Mouse (Mus musculus) forebrain, embryonic 13.5 days (tissue): ENCODE results near the gene Prrx2. TPM values are rescaled to one million over a fixed set of nuclear protein-coding genes. Genes with fewer than 3 reads are reported as not detected.

Source experiments
- ATAC-seq: fragments of 200-750 bp; cut with Nextera tagmentation; 2 replicates; pipeline ENCODE4 v1.8.0; 2017
- H3K27ac ChIP-seq: fragments of 300-500 bp; sonication (generic); 2 replicates; pipeline ENCODE4 v1.5.1; 2015; ENCODE audit warnings: inconsistent platforms, mild to moderate bottlenecking, moderate library complexity
- H3K27me3 ChIP-seq: fragments of 300-500 bp; sonication (generic); 2 replicates; pipeline ENCODE4 v1.6.1; 2015; ENCODE audit warnings: mild to moderate bottlenecking, inconsistent platforms
- H3K36me3 ChIP-seq: fragments of 300-500 bp; sonication (generic); 2 replicates; pipeline ENCODE4 v1.6.1; 2015; ENCODE audit warnings: mild to moderate bottlenecking, inconsistent platforms; ENCODE audit not compliant: poor library complexity, severe bottlenecking
- H3K4me1 ChIP-seq: fragments of 300-500 bp; sonication (generic); 2 replicates; pipeline ENCODE4 v1.6.1; 2015; ENCODE audit warnings: inconsistent platforms
- H3K4me2 ChIP-seq: fragments of 300-500 bp; sonication (generic); 2 replicates; pipeline ENCODE4 v1.6.1; 2015; ENCODE audit warnings: inconsistent platforms, mild to moderate bottlenecking, moderate library complexity
- H3K4me3 ChIP-seq: fragments of 300-500 bp; sonication (generic); 2 replicates; pipeline ENCODE4 v1.5.1; 2015; ENCODE audit warnings: mild to moderate bottlenecking, inconsistent platforms
- H3K9ac ChIP-seq: fragments of 300-500 bp; sonication (generic); 2 replicates; pipeline ENCODE4 v1.6.1; 2015; ENCODE audit warnings: mild to moderate bottlenecking, inconsistent platforms
- H3K9me3 ChIP-seq: fragments of 300-500 bp; sonication (generic); replicated peaks from 2 replicates; pipeline ENCODE4 v1.6.1; 2016; ENCODE audit warnings: inconsistent platforms
- WGBS: fragments of 180-500 bp; shearing (Covaris S2); methylation state at CpG from one replicate; pipeline ENCODE4 v1.1.7; 2015; 5-methylcytosine and 5-hydroxymethylcytosine counted together
- polyA plus RNA-seq: library from polyadenylated mRNA; unstranded; fragments of >200 nt; fragmentation: Nextera tagmentation; extraction: Ambion mirVana; gene quantifications from 2 replicates; pipeline ENCODE4 v1.2.1, GENCODE M21; 2015

Prrx2 gene
- polyA plus RNA-seq, result 1.8 and 3.0 TPM in 2 replicates

DNA sequence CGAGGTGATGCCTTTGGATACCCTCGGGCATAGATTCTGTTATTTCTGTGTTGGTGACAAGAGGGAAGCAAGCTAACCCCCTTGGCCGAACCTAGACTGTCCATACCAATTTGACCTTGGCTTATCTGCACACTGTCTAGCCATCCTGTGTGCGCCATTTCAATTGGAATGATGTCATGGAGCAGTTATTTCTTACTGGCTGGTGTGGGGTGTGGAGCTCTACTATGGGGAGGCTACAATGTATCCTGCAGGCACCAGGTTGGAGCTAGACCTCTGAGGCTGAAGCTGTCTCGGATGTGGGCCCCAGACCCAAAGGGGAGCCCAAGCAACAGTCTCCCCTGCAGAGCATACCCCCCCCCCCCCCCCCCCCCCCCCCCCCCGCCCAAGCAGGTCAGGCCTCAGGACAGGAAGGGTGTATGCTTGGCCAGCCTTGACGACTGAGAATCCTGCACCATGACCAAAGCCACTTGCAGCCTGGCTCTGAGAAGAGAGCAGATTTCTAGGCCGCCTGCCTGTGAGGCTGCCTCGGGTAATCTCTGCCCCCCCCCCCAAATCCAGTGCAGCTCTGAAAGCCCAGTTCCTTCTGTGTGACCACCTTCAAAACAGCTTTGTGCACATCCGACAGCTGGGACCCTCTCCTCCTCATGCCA lies at the start of gene Prrx2:
TSS of gene Prrx2 (plus strand) at position 600 of the 650 bp plus-strand sequence.
- ATAC-seq, result no peak
- Histone ChIP-seq H3K27me3 (no peaks in the 10 kb centered on the region), H3K9ac (no peak within 1 kb of the TSS), H3K4me1 (peaks cover 16% of the 10 kb centered on the region), H3K36me3 (no peaks in the 10 kb centered on the region), H3K4me2 (no peak within 1 kb of the TSS), H3K9me3 (no peaks in the 10 kb centered on the region), H3K27ac (peak within 1 kb of the TSS; percentile 67; the same call in 1 of the 2 replicates), H3K4me3 (no peak within 1 kb of the TSS)
- 74% methylated on average over 7 of the region's 10 CpGs for WGBS

DNA sequence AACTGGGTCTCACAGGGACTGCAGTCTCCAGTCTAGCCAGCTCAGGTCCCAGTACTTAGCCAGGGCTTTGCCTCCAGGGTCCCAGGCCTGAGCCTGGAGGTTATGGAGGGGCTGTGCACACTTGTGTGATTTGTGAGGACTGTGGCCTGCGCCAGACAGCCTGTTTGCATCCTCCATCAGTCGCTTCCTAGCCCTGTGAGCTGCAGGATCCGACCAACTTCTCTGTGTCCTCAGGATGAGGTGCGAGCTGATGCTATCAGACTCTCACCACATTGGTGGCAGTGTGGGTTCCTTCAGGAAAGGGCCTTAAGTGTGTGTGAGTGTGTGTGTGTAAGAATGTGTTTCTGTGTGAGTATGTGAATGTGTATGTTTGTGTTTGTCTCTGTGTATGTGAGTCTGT lies 47.3 kb upstream of the Prrx2 start:
- peaks cover 42% of the 10 kb centered on the region for H3K4me1 ChIP-seq
- no peak overlapping the region for H3K4me3 ChIP-seq
- 66% methylated on average over 4 of the region's 4 CpGs for WGBS
- H3K9me3 ChIP-seq, result no peaks in the 10 kb centered on the region
- peak overlapping the region; percentile 43 for H3K9ac ChIP-seq
- H3K27ac ChIP-seq, result peak overlapping the region; percentile 76
- 0 out of 2 replicates have a peak overlapping the region, but pooled peaks have one; percentile 10 for H3K4me2 ChIP-seq
- ATAC-seq, result no peak
- no peaks in the 10 kb centered on the region for H3K27me3 ChIP-seq
- no peaks in the 10 kb centered on the region for H3K36me3 ChIP-seq

DNA sequence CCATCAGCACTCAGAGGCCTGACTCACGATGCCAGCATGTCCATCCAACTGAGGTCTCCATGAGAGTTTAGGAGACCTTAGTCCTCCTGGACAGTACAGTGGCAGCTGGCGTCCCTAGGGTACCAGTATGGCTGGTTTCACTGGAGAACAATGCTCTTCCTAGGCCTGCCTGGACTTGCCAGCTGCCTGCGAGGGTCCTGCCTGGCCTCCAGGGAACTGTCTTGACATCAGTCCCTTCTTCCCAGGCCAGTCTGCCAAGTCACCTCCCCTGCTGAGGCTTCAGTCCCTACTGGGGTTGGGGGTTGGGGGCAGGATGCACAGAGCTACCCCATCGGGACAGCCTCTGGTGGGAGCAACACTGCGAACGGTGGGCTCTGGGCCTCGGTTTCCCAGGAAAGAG lies 42.7 kb upstream of the Prrx2 start:
- H3K36me3 ChIP-seq, result no peaks in the 10 kb centered on the region
- ATAC-seq, result no peak

DNA sequence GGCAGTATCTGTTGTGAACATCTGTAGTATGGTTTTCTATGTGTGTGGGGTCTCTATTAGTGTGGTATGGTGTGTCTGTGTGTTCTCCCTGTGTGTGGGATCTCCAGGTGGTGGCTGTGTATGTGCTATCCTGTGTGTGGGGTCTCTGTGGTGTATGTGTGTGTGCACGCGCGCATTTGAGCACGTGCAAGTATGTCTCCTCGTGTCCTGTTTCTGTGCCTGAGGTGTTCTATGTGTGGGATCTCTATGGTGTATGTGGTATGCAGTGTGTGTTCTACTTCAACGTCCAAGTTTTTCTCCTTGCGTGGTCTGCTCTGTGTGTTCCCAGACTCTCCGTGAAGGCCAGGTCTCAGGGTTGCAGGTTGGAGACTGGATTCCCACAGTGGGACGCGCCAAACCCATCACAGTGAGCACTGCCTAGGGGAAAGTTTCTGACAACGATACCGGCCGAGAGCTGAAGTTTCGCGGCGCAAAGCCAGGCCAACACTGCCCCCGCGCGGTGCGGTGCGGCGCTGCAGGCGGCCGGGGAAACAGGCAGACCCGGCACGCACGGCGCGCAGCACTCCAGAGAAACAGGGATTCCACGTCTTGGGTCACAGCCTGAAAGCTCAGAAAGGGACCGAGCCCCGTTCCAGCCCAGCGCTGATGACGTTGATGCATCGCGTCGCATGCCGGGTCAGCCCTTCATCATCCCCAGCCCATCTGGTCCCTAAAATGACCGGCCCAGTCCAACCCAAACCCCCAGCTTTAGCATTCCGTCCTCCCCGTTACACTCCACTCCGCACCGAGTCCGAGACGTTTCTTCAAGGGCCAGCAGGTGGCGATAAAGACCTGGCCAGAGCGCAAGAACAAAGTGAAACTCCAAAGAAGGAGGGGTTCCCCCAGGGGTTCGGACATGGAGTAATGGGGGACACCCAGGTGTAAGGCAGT lies 40.3 kb upstream of the Prrx2 start:
- Histone ChIP-seq H3K27ac (peak overlapping the region; percentile 78), H3K27me3 (no peaks in the 10 kb centered on the region), H3K4me2 (peak overlapping the region; percentile 62), H3K4me1 (peaks cover 28% of the 10 kb centered on the region), H3K9ac (peak overlapping the region; percentile 67), H3K4me3 (peak overlapping the region; percentile 40), H3K9me3 (no peaks in the 10 kb centered on the region), H3K36me3 (no peaks in the 10 kb centered on the region)
- WGBS, result 5% methylated on average over 48 of the region's 48 CpGs
- peak; percentile 75 for ATAC-seq

More for the DNA sequence above, 42.7 kb upstream of the Prrx2 start:
- Histone ChIP-seq H3K27ac (no peak overlapping the region), H3K4me2 (no peak overlapping the region), H3K9ac (0 out of 2 replicates have a peak overlapping the region, but pooled peaks have one; percentile 38), H3K4me3 (no peak overlapping the region), H3K27me3 (no peaks in the 10 kb centered on the region), H3K9me3 (no peaks in the 10 kb centered on the region), H3K4me1 (peaks cover 36% of the 10 kb centered on the region)
- 90% methylated on average over 7 of the region's 7 CpGs for WGBS

DNA sequence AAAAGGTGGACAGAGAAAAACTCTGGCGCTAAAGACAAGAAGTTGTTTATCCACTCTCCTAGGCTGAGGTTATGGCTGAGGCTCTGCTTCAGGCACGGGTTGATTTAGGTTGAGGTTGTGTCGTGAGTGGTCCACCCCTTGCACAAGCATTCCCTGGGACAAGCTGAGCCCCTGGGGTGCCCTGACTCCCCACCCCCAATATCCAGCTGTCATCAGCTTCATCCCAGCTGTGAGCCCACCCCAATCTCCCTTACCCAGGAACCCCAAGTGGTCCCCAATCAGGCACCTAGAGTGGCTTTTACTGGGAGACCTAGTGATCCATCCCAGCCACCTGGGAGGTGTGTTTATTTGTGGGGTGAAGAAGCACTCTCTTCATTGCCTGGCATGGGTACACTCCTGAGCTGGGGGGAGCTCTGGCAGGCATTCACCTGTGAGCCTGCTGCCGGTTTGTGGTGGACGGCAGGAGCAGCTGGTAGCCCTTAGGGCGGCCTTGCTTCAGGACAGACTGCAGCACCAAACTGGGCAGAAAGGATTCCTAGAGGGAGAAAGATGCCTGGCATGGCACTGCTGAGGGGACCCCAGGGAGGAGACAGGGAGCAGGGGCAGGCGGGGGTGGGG lies 39.4 kb upstream of the Prrx2 start:
- Histone ChIP-seq H3K4me3 (peak overlapping the region; percentile 40; the same call in 1 of the 2 replicates), H3K9me3 (no peaks in the 10 kb centered on the region), H3K36me3 (no peaks in the 10 kb centered on the region), H3K27ac (peak overlapping the region; percentile 63), H3K4me1 (peaks cover 32% of the 10 kb centered on the region), H3K4me2 (peak overlapping the region; percentile 62), H3K9ac (no peak overlapping the region), H3K27me3 (peaks cover 5% of the 10 kb centered on the region)
- ATAC-seq, result no peak
- 62% methylated on average over 7 of the region's 7 CpGs for WGBS

DNA sequence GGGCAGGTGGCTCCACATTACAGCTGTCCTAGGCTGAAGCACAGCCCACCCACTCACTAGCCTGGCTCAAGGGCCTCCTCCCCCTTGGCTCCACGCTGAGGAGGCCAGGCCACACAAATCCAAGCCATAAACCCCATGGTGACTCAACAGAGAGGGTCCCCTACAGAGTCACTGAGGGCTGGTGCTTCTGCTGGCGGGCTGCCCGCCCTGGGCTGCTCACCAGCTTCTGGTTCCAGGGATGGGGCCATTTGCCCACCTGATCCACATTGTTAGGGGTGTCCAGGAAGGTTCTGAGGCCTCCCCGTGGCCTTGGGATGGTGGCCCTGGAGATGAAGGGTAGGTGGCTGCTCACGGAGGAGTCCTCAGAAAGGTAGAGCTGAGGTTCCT lies 38.9 kb upstream of the Prrx2 start:
- H3K9ac ChIP-seq, result peak overlapping the region; percentile 51; the same call in 1 of the 2 replicates
- WGBS, result 54% methylated on average over 5 of the region's 5 CpGs

DNA sequence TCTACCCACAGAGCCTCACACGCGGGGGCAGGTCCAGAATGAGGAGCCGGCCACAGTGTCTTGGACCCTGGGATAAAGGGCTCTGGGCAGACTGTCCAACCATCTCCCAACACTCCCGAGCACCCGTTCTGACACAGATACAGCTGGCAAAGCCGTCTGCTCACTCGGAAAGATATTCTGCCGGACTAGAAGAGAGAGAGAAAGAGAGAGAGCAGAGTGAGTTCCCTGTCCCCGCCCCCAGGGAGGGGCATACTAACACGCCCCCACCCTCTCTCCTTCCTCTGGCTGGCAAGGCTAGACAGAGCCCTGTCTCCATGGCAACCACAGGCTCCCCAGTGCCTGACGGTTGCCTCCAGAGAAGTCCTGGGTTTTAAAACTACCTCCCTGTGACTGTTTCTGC lies 38.4 kb upstream of the Prrx2 start:
- ATAC-seq, result peak; percentile 87
- H3K9me3 ChIP-seq, result no peaks in the 10 kb centered on the region
- H3K4me2 ChIP-seq, result peak overlapping the region; percentile 62
- peaks cover 15% of the 10 kb centered on the region for H3K27me3 ChIP-seq
- peak overlapping the region; percentile 9; the same call in 1 of the 2 replicates for H3K4me3 ChIP-seq
- H3K9ac ChIP-seq, result peak overlapping the region; percentile 51; the same call in 1 of the 2 replicates
- 7% methylated on average over 11 of the region's 11 CpGs for WGBS
- no peaks in the 10 kb centered on the region for H3K36me3 ChIP-seq
- H3K4me1 ChIP-seq, result peaks cover 41% of the 10 kb centered on the region
- peak overlapping the region; percentile 63 for H3K27ac ChIP-seq

More for the DNA sequence above, 38.9 kb upstream of the Prrx2 start:
- Histone ChIP-seq H3K4me2 (peak overlapping the region; percentile 62), H3K9me3 (no peaks in the 10 kb centered on the region), H3K4me1 (peaks cover 36% of the 10 kb centered on the region), H3K27me3 (peaks cover 10% of the 10 kb centered on the region), H3K4me3 (no peak overlapping the region), H3K27ac (peak overlapping the region; percentile 63), H3K36me3 (no peaks in the 10 kb centered on the region)
- ATAC-seq, result no peak

DNA sequence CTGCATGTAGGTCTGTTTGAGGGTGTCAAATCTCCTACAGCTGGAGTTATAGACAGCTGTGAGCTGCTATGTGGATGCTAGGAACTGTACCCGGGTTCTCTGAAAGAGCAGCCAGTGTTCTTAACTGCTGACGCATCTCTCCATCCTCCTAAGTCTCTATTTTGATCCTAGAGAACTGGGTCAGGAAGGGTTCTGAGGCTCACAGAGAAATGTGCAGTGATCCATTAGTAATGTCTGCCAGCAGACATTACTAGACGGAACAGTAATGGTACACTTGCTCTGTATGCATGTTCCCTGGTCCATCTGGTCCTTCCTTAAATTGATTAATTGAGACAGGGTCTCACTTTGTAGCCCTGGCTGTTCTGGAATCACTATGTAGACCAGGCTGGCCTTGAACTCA lies 35.3 kb upstream of the Prrx2 start:
- Histone ChIP-seq H3K27me3 (peaks cover 34% of the 10 kb centered on the region), H3K4me2 (no peak overlapping the region), H3K9me3 (no peaks in the 10 kb centered on the region), H3K9ac (no peak overlapping the region), H3K4me1 (peaks cover 48% of the 10 kb centered on the region), H3K36me3 (no peaks in the 10 kb centered on the region), H3K27ac (no peak overlapping the region), H3K4me3 (no peak overlapping the region)
- WGBS, result 82% methylated on average over 3 of the region's 3 CpGs
- ATAC-seq, result no peak

DNA sequence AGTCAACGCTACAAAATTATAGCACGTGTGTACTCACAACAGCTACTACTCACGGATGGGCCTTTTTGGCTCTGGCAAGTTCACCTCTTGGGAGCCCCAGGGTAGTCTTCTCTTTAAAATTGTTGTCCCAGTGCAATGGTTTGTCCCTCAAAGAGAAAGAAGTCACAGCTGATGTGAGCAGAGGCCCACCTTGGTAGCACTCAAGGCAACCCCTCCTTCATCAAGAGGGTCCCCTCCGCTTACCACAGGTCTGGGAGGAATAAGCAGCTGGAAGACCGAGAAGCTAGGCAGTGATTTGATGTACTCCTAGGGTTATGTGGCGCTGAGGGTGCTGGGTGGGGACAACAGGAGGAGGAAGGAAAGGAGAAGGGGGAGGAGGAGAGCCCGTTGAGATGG lies 34.1 kb upstream of the Prrx2 start:
- no peaks in the 10 kb centered on the region for H3K9me3 ChIP-seq
- H3K9ac ChIP-seq, result peak overlapping the region; percentile 69
- 26% methylated on average over 7 of the region's 7 CpGs for WGBS
- peak overlapping the region; percentile 46 for H3K4me3 ChIP-seq
- no peak overlapping the region for H3K27ac ChIP-seq
- H3K36me3 ChIP-seq, result no peaks in the 10 kb centered on the region
- H3K4me2 ChIP-seq, result peak overlapping the region; percentile 92
- H3K4me1 ChIP-seq, result peaks cover 37% of the 10 kb centered on the region
- peaks cover 34% of the 10 kb centered on the region for H3K27me3 ChIP-seq
- ATAC-seq, result no peak

DNA sequence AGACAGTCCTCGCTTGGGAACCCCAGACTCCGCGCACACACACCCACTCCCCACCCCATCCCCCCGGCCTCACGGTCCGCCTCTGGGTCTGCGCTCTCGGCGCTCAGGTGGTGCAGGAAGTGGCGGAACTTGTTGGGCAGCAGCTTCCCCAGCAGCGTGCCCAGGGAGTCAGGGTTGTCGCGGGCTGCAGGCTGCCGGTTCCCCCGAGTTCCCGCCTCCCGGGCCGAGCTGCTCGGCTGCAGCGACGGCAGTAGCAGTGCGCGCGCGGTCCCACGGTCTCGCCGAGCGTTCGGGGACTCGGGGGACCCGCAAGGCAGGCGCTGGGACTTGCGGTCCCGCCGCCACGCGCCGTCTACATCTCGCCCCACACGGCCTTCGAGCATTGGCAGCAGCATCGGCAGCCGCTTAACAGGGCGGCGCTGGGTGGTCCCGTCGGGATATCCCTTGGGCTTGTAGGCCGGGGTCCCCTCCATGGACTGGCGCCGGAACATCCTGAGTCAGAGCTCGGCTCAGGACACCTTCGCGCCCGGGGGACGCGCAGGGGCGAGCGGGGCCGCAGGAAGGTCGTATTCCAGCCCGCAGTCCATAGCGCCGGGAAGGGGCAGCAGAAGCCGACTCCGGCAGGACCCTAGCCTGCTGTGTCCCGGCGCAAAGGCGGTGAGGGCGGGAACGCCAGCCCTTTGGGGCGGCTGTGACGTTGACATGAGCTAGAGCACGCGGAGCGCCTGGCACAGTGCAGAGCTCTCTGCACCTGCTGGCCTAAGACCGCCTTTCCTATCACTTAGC lies 33.5 kb upstream of the Prrx2 start:
- Histone ChIP-seq H3K27ac (no peak overlapping the region), H3K4me2 (peak overlapping the region; percentile 92), H3K4me3 (peak overlapping the region; percentile 46), H3K9ac (peak overlapping the region; percentile 69), H3K36me3 (no peaks in the 10 kb centered on the region), H3K4me1 (peaks cover 31% of the 10 kb centered on the region), H3K9me3 (no peaks in the 10 kb centered on the region), H3K27me3 (peaks cover 34% of the 10 kb centered on the region)
- under 1% methylated on average over 76 of the region's 77 CpGs for WGBS
- ATAC-seq, result peak; percentile 63; the same call in 1 of the 2 replicates

DNA sequence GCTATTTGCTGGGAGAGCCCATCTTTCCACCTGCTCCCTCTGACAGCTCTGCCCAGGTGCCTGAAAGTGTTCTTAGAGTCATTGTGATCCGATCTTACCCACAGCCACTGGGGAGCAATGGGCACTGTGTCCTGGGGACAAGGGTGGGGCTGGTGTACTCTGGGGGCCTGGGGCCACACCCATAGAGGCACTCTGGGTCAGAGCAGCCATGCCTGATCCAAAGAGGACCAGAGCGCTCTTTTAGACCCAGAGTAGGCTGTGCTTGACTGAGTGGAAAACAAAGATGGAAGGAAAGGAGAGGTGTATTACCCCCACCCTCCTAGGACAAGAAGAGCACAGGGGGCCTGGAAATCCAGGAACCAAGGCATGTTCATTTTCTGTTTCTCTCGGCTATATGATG lies 31.2 kb upstream of the Prrx2 start, which contains the start of gene 1700001O22Rik:
TSS of gene 1700001O22Rik (minus strand) at position 58 of the 400 bp plus-strand sequence.
- no peak for ATAC-seq
- no peak within 1 kb of the TSS for H3K27ac ChIP-seq
- no peak within 1 kb of the TSS; the same call in 1 of the 2 replicates for H3K9ac ChIP-seq
- no peak within 1 kb of the TSS for H3K4me2 ChIP-seq
- WGBS, result 89% methylated on average over 3 of the region's 3 CpGs
- H3K9me3 ChIP-seq, result no peaks in the 10 kb centered on the region
- peaks cover 33% of the 10 kb centered on the region for H3K4me1 ChIP-seq
- H3K4me3 ChIP-seq, result no peak within 1 kb of the TSS
- H3K27me3 ChIP-seq, result peaks cover 34% of the 10 kb centered on the region
- H3K36me3 ChIP-seq, result no peaks in the 10 kb centered on the region
